Comparison of ENCODE assay signal across 24 mouse cellular contexts in the genomic region with DNA sequence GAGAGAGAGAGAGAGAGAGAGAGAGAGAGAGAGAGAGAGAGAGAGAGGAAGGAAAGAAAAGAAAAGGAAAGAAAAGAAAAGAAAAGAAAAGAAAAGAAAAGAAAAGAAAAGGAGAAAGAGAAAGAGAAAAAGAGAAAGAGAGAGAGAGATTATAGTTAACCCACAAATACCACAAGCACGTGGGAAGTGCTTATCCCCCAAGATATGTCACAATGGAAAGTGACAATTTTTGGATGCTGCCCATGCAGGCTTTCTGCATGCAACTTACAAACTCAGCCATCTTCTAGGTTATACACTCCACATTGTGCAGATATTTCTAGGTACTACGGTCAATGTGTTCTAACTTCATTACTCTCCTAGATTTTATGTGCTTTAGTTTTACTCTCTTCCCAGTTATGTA.
"Had no signal": no experiment of that assay in that cellular context is flagged by ENCODE, and none has a peak within 500 bp of the region (broad histone marks: within the 10 kb centered on the region; RNA-seq: fewer than 3 reads in every experiment).

No protein-coding gene starts in this region.

- H3K27ac ChIP-seq: liver, embryonic 15.5 days; lung, embryonic 15.5 days; macrophage; midbrain, embryonic 10.5 days; midbrain, embryonic 12.5 days; neural tube, embryonic 13.5 days; stomach, embryonic 15.5 days; stomach, postnatal 0 days had no signal

- H3K4me2 ChIP-seq: liver, embryonic 15.5 days; lung, embryonic 15.5 days; midbrain, embryonic 12.5 days; neural tube, embryonic 13.5 days; stomach, embryonic 15.5 days had no signal

- H3K9ac ChIP-seq: liver, embryonic 15.5 days; liver, postnatal 0 days; lung, embryonic 15.5 days; midbrain, embryonic 12.5 days; neural tube, embryonic 13.5 days; stomach, embryonic 15.5 days had no signal

- DNase-seq: liver, postnatal 0 days; lung, adult 2 months; lung, postnatal 14 days; lung, postnatal 36 days; midbrain, embryonic 14.5 days; retina, postnatal 1 day; right cerebral cortex, adult 18-20 months; right cerebral cortex, postnatal 25 days; right cerebral cortex, postnatal 4 days; spleen, adult 18-20 months; thymus, adult 2 months; thymus, postnatal 25 days; thymus, postnatal 4 days had no signal

- H3K4me1 ChIP-seq: liver, embryonic 15.5 days; lung, embryonic 15.5 days; midbrain, embryonic 10.5 days; midbrain, embryonic 12.5 days; neural tube, embryonic 13.5 days; stomach, embryonic 15.5 days had no signal

- ATAC-seq: liver, postnatal 0 days; lung, postnatal 0 days; midbrain, embryonic 16.5 days had no signal

- H3K27me3 ChIP-seq: liver, embryonic 15.5 days; lung, embryonic 15.5 days; neural tube, embryonic 13.5 days; stomach, embryonic 15.5 days had no signal

- H3K4me3 ChIP-seq: liver, embryonic 15.5 days; lung, embryonic 15.5 days; midbrain, embryonic 10.5 days; midbrain, embryonic 12.5 days; myocyte; neural tube, embryonic 13.5 days; stomach, embryonic 15.5 days had no signal

- H3K36me3 ChIP-seq: liver, embryonic 15.5 days; lung, embryonic 15.5 days; midbrain, embryonic 10.5 days; midbrain, embryonic 12.5 days; neural tube, embryonic 13.5 days; stomach, embryonic 15.5 days had no signal

- H3K9me3 ChIP-seq: liver, embryonic 15.5 days; lung, embryonic 15.5 days; midbrain, embryonic 10.5 days; midbrain, embryonic 12.5 days; neural tube, embryonic 13.5 days; stomach, embryonic 15.5 days had no signal
